Mouse (Mus musculus) cerebellum, postnatal 14 days (tissue): ENCODE measurements around the gene Sash1.

Source experiments
- DNase-seq, 2 experiments: peaks; one replicate each; pipeline ENCODE4 v3.0.0; 2021; ENCODE audit warnings: mixed read lengths in 2 of 2

The Sash1 gene

DNA sequence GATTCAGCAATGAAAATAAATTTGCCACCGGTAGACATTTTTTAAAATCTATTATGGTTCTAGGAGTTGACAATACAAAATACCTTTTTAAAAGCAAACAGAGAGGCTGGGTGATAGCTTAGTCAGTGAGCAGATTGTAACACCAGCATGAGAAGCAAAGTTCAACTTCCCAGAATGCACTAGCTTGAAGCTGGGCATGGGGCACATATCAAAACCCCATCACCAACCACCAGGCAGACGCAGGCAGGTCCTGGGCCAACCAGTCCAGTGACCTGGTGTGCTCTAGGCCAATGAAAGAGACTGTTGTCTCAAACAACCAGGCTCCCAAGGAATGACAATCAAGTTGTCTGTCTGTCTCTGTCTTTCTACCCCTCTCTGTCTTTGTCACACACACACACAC lies 98.6 kb downstream of the Sash1 start:
- DNase-seq = no peak

DNA sequence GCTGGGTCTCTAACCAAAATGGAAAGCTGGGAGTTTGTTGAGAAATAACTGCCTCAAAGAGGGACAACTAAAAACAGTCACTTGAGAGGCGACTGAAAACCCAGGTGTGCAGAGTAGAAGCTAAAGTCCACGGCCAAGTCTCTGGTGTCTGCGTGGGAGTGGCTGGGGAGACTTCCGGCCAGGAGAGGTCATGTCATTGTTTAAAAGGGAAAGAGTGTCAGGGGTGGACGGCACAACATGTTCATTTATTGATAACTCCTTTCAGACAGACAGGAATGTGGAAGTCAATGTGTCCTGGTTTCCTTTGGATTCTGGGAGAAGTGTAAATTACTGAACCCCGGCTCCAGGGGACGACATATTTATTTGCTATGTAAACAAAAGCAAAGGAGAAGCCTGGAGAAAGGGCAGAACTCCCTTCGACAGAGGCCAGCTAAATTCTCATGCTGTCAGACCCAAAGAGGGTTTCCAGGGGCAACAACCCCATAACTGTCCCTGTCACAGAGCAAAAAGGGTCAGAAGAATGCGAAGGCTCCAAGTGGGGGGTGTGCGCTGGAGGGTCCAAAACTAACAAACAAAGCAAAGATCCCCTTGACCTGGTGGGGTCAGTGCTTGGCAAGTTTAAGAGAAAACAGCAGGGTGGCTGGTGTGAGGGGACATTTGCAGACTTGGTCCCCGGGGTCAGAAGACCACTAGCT lies 100.3 kb downstream of the Sash1 start:
- no peak for DNase-seq

DNA sequence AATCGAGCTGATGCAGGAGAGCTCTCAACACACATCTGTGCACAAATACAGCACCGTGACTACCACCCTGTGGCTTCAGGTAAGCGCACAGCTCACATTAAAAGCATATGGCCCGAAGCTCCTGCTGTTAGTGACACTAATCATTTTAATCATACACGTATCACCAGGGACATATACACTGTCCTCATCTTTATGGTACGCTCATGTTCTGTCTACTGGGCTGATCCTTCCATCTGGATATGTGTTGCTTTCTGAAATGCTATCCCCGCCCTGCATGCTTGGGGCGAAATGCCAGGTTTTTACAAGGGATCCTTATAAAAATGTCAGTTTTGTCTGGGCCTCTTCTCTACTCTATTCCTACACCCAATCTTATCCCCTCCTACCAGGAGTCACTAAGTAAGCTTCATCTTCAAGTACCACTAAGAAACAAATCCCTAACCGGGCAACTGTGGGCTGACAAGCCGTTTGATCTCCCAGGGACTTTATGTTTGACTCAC lies 103.9 kb downstream of the Sash1 start:
- no peak for DNase-seq

DNA sequence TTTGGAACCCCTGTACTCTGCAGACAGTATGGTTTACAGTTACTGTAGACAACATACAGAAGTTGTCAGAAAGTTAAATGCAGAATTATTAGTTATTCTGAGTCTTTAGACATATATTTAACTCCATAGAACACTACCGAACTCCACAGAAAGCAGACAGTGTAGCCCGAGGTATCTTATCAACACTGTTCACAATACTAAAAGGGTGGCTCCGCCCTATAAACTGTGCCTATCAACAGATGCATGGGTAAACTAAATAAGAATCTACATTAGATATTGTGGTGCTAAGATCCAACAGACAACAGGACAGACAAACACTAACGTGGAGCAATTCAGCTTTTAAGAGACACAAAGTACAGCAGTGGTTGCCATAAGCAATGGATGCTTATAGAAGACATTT lies 106.0 kb downstream of the Sash1 start:
- DNase-seq = no peak

DNA sequence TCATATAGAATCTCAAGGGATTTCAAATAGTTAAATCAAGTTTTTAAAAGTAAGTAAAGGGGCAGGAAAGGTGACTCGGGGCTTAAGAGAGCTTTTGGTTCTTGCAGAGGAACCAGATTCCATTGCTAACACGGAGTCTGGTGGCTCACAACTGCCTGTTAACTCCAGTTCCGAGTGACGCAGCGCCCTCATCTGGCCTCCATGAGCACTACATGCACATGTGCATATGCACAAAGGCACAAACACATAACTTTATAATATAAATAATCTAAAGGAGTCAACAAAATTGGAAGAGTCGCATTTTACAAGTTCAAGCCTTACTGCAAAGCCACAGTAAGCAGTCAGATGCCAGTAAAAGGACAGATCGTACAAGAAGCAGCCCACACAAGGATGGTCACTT lies 107.0 kb downstream of the Sash1 start:
- no peak for DNase-seq

DNA sequence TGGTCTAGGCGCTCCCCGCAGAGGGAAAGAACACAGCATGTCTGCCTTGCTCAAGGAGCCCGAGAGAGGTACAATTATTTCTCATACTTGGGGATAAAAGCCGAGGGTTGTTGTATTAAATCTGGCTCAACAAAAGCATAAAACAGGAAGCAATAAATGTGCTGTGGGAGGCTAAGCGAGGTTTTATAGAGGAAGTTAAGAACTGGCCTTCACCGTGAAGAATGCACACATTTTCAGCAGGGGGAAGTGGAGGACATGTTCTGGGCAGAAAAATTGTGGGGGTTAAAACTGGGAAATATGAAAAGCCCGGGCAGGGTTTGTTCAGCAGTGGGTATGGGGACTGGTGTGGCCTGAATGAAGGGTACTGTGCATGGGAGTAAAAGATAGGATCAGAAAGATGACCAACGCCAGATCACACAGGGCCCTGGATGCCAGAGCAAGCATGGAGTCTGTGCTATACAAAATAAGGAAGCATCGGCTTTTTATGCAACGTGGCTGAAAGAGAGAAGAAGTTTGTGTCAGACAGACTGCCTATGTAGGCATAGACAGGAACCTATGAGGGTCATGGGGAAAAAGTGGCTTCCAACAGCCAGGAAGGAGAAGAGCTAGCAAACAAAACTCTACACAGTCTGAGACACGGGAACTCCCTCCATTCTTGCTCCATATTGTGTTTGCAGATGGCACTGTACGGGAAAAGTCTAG lies 108.2 kb downstream of the Sash1 start:
- DNase-seq = no peak

DNA sequence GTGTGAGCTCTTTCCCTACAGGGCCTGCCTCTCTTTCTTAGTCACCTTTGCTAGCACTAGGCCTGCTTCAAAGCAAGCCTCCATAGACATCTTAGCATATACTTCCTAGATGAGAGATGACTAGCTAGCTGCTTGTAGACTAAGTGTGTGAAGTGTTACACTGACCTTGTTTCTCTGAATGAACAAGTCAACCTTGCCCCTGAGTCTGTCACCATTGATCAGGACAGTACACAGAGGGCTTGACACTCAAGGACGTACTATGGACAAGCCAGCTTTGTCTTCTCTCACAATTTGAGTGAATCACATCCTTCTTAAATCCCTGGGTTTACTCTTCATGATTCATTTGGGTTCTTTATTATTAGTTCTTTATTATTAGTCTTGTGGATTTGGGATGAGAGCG lies 109.1 kb downstream of the Sash1 start:
- DNase-seq = no peak

DNA sequence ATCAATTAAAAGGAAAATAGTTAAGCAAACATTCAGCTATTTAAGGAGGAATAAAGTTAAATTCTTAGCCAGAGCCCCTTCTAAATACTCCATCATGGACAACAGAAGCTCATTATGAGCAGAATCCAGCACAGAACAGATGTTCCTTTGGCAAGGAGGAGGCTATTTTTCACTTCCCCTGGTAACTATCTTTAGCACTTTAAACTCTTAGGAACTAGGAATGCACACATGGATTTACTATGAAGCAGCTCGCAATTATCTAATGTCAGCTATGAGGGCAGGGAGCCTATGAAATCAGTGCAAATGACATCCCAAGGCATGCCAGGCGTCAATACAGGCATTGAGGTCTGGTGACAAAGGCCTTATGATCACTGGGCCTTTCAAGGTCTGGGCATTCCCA lies 110.1 kb downstream of the Sash1 start:
- no peak for DNase-seq

DNA sequence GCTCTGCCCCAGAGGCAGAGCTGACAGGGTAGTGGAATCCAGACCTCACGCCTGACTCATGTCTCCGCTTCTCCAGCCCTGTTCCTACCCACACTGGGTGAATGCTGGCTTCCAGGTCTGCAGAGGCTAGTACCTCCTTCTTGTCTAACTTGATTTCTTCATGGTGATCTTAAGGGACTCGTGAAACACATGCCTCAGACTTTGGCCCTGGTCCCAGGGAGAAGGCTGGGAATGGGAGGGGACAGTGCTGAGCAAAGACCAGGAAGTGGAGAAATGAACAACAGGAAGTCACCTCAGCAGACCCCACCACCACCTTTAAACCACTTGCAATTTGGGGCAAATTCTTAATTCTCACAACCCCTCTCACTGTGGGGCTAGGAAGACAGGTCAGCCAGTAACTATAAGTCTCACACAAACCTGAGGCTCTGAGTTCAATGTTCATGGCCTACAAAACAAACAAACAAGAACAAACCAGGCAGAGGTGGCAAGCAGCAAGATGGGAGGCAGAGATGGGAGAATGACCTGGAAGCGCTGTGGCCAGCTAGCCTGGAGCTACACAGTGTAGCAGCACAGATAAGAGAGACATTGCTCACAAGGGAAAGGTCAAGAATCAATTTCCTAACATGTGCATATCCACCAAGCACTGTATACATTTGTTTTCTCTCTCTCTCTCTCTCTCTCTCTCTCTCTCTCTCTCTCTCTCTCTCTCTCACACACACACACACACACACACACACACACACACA lies 113.2 kb downstream of the Sash1 start:
- DNase-seq = no peak

DNA sequence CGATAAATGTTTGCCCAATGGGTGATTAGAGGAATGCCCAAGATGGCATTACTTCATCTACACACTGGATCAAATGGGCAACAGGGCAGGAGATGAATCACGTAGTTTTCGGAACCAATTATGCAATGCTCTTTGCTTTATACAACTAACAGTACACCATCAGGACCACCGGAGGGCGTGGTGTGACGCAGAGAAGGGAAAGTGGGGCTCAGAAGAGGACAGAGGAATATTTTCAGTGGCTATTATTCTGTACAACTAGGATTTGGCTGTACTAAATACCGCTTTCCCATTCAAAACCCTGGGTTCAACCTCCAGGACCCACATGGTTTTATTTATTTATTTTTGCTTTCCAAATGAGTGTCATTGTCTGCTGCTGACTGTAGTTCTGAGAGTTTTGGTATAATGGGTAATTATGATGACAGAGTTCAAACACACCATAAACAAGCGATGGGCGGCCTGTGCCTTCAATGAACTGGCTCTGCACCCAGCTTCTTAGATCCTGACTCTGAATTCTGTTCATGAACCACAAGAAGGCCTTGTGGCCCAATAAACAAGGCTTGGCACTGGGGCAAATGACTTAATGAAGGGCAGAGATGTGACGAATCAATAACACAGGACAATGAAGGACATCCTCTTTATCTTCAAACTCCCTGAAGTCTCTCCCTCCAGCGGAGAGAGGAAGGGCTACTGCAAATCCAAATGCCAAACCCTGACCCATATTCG lies 114.8 kb downstream of the Sash1 start:
- no peak for DNase-seq

DNA sequence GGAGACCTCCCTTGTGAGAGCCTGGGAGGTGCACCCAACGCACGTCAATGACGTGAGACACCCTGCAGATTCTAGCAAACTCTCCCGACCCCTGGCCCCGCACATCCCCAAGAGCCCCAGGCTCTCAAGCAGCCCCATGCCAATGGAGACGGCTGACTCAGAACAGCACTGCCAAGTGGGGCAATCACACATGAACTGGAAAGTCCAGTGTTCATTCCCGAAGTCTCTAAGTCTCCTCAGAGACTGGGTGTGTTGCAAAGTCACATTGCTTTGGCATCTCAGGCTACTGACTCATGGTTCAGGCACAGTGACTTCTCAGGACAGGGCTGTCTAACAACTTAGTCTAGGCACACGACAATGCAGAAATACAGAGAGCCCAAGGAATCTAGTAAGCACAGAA lies 117.2 kb downstream of the Sash1 start:
- DNase-seq = no peak

DNA sequence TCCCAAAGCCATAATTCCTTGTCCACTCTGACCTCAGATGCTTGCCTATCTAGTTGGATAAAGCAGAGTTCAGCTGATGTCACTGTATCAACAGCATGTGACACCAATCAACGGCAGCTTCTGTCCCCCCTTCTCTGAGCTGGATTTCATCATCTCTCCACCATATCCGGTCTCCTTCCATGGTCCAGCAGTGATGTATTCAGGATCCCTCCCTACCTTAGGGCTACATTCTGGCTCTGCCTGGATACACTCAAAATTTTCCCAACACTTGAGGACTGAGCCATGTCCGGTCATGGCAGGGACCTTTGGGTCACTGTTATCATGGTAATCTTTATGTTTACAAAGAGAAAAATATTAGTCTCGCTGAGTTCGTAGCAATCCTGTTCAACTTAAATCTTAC lies 118.5 kb downstream of the Sash1 start:
- DNase-seq = no peak

DNA sequence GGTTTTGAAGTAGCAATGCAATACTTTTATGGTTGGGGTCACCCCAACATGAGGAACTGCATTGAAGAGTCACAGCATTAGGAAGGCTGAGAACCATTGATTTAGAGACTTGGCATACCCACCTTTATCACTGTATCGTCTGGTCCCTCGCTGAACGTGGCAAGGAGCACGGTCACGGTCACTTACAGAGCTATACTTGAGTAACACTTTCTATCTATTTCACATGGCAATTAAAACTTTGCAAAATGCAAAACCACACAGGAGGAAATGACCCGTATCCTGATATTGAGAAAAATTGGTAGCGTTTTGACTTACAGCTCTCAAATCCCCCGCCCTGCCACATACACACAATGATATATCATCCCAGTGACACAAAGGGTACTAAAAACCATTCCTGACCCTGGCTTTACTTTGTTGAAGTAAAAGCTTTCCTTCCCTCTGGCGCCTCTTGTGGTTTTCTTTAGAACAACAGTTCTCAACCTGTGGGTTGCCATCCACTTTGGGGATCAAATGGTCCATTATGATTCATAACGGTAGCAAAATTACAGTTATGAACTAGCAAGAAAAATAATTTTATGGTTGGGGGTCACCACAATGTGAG lies 119.8 kb downstream of the Sash1 start:
- DNase-seq = peak; percentile 43 to 62

DNA sequence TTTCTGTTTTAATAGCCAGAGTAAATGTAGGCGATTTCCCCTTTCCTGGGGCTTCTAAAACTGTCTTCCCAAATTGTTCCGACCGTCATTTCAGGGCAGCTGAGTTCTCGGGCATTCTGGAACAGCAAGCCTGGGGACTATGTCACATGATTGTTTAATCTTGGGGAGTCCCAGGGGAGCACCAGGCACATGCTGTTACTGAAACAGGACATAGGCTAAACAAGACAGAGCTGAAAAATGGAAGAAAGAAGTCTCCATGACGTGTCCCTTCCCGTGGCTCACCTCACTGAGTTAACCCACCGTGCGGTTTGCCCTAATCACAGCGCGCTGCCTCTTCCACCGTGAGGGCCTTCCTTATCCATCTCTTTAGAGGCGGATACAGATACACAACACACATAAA lies 123.1 kb downstream of the Sash1 start:
- no peak for DNase-seq

DNA sequence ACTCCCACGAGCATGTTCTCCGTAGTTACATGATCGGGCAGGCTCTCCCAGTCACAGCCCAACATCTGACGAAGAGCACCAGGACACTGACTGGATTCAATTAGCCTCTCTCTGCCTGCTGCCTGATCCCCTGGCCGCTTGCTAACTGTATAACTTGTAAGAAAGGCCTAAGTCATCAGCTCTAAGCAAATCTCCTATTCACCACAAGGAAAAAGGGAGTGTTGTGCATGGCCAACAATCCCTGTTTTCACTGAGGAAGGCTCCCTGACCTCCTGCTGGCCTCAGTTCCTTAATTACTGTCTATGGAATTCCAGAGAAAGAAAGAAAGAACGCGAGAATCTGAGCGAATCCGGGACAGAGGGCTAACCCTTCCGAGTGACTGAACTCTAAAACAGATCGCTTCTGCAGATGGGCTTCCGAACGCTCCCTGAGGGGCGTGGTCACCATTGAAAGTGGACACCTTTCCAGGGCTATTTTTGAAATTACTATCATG lies 123.6 kb downstream of the Sash1 start:
- DNase-seq = peak in 1 of 2 experiments; percentile 13

DNA sequence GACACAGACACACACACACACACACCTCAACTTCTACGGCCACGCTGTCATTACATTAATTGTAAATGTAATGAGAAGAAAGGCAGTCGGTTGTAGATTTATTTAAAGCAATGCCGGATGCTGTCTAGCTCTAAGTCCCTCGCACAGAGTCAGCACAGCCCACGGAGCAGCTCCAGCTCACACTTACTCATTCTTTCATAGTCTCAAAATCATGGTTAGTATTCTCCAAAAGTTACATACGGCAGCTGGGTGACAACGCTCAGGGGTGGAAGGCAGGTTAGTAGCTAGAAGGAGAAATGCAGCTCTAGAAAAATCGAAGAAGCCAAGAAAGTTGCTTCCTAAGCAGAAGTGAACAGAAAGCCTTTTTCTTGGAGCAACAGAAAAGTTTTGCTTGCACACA lies 124.2 kb downstream of the Sash1 start:
- no peak for DNase-seq

DNA sequence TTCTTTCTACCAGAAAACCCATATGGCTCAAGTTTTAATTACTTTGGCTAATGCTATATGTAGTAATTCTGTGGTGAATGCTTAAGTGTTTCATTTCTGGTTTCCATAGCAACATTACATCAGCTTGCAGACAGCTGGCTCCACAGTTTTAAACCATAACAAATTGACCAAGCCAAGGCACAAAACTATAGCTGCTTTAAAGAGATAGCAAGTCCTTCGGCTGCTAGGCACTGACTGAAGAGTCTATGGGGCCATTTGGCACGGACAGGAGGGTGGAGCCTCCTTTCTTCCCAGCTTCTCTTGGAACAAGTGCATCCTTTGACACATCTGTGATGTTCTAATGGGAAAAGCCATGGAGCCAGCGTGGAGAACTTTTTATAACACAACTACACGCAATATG lies 125.3 kb downstream of the Sash1 start:
- DNase-seq = no peak

DNA sequence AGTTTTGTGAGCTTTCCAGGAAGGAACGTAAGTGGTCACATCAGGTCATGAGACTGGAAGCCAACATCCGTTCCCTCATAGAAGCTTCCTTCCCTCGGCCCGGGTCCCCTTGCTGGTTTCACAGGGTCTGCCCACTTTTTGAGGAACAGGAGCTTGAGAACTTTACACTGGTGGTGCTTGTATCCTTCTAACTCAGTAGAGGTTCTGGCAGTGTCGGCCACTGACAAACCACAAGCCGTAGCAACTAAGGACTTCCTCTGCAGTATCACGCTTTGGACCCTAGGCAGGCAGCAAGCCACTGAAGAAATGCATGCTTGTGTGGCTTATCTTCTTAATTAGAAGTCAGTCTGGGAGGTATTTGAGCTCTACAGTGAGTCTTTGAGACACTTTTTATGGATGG lies 126.6 kb downstream of the Sash1 start:
- DNase-seq = no peak

DNA sequence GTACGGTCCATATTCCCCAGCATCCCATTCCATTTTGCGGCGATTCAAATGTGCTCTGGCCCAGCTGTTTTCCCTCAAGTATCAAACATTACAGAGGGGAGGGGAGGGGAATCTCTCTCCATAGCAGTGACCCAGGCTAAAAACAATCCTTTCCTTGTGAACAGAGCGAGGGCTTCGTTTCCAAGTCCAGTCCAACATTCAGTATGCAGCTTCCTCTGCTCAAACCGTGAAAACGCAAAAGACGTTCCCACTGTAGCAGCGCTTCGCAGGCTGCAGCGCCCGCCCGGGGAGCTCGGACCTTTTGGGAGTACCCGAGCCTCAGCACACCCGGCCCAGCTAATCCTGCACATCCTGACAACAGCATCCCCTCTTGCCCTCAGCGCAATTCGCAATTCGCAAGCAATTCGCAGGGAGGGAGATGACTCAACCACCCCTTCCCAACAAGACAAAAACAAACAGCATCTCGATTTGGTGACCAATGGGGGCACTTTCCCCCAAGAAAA lies 128.4 kb downstream of the Sash1 start:
- DNase-seq = no peak

DNA sequence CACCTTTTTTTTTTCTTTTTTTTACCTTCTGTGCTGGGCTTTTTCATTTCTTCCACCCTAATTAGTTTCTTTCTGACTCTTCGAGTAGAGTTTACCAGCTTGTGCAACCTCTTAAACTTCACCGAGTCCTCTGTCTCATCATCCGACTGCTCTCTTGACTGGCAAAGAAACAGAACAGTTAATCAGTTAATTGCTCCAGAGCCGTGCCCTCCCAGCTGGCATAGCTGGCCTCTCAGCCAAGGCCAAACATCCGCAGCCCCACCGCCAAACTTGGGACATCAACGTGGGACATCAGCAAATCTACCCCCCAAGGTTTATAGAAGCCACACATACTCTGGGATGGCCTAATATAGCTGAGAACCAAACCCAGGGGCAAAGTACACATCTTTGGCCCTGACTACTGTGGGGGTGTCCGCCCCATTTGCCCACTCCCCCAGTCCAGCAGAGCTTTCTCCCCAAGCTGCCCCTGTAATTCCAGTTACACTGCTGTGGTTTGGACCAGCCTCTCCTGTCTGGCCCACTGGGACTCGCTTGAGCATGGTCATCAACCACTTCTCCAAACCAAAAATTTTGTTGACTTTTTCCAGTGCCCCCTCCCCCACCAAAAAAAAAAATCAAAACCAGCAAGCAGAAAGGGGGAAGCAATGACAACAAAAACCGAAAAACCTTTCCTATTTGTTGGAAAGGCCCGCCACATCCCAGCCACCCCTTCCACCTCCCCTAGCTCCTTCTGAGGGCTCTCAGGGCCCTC lies 129.1 kb downstream of the Sash1 start:
- DNase-seq = no peak

DNA sequence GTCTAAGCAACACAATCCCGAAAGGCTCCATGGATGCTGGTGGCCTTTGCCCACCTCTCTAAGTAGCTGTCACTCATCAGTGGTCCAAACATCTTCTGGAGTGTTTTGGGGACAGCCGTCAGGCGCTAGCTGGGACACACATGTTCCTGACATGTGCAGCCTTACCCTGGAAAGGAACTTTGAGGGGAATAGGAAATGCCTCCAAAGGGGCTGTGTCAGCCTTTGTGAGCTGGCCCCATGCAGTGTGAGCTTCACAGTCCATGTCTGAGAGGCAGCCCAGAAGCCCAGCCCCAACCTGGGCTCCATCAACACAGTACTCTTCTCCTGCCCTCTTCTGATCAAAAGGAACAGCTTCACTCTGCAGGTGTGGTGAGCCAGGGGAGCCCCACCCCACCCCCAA lies 132.5 kb downstream of the Sash1 start:
- no peak for DNase-seq

DNA sequence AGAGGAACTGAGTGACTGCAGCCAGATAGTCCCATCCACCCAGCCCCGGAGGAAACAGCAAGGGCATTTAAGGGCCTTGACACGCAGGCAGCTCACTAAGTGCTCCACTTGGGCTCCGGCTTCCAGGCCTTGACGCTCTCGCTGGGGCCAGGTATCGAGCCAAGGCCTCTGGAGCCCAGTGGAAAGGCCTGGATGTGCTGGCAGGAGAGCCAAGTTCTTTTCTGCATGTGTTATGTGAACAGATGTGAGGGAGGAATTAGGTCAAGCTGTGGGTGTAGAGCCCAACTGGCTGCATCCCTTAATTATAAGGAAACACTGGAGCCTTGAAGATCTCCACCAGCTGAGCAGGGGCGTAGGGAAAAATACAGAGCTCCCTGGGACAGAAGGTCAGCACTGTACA lies 133.4 kb downstream of the Sash1 start:
- DNase-seq = peak in 1 of 2 experiments; percentile 10
